Mouse (Mus musculus) hindbrain, embryonic 11.5 days (tissue): ENCODE measurements at regions not wholly inside any gene's neighbourhood (a gene's known extent, or its start where the extent isn't known, plus 50 kb on each side); places are given as distances from the start of the nearest gene placed in this dataset.

Experiments
- ATAC-seq: fragments of 200-750 bp; cut with Nextera tagmentation; 2 replicates; pipeline ENCODE4 v1.8.0; 2017; ENCODE audit warnings: mild to moderate bottlenecking, moderate TSS enrichment, moderate library complexity; ENCODE audit not compliant: low FRiP score
- DNase-seq: peaks from one replicate; pipeline ENCODE4 v3.0.0-alpha.2; 2015; ENCODE audit warnings: low spot score
- H3K27ac ChIP-seq: fragments of 300-500 bp; sonication (generic); 2 replicates; pipeline ENCODE4 v1.5.1; 2014; ENCODE audit warnings: mild to moderate bottlenecking, low read depth, low read length
- H3K27me3 ChIP-seq: fragments of 300-500 bp; sonication (generic); 2 replicates; pipeline ENCODE4 v1.6.1; 2014; ENCODE audit warnings: mild to moderate bottlenecking, low read length, moderate library complexity, mixed read lengths; ENCODE audit not compliant: control insufficient read depth, insufficient read depth
- H3K36me3 ChIP-seq: fragments of 300-500 bp; sonication (generic); 2 replicates; pipeline ENCODE4 v1.6.1; 2014; ENCODE audit warnings: mild to moderate bottlenecking, low read length, moderate library complexity, mixed read lengths; ENCODE audit not compliant: control insufficient read depth, insufficient read depth
- H3K4me1 ChIP-seq: fragments of 300-500 bp; sonication (generic); replicated peaks from 2 replicates; pipeline ENCODE4 v1.6.1; 2014; ENCODE audit warnings: low read length, mixed read lengths; ENCODE audit not compliant: control insufficient read depth, insufficient read depth
- H3K4me2 ChIP-seq: fragments of 300-500 bp; sonication (generic); replicated peaks from 2 replicates; pipeline ENCODE4 v1.6.1; 2014; ENCODE audit warnings: mild to moderate bottlenecking, low read depth, low read length
- H3K4me3 ChIP-seq: fragments of 300-500 bp; sonication (generic); 2 replicates; pipeline ENCODE4 v1.5.1; 2014; ENCODE audit warnings: low read depth, low read length
- H3K9ac ChIP-seq: fragments of 300-500 bp; sonication (generic); 2 replicates; pipeline ENCODE4 v1.6.1; 2014; ENCODE audit warnings: low read depth, low read length
- H3K9me3 ChIP-seq: fragments of 300-500 bp; sonication (generic); 2 replicates; pipeline ENCODE4 v1.6.1; 2016; ENCODE audit warnings: low read length; ENCODE audit not compliant: control insufficient read depth
- WGBS: fragments of 180-500 bp; shearing (Covaris S2); extraction: QIAGEN DNeasy Blood & Tissue Kit; methylation state at CpG from one replicate; pipeline ENCODE4 v1.1.7; 2014; 5-methylcytosine and 5-hydroxymethylcytosine counted together

- Histone ChIP-seq H3K9me3 (no peaks in the 10 kb centered on the region), H3K36me3 (no peaks in the 10 kb centered on the region), H3K9ac (no peak overlapping the region), H3K27ac (no peak overlapping the region), H3K4me1 (no peaks in the 10 kb centered on the region), H3K4me3 (no peak overlapping the region), H3K4me2 (no peak overlapping the region), H3K27me3 (no peaks in the 10 kb centered on the region)
- no peak for DNase-seq
- ATAC-seq = no peak
- WGBS = 90% methylated on average over 3 of the region's 3 CpGs
Measured at GRCm38 (mm10) chr10:122386748-122387147, 61.6 kb upstream of the Avpr1a start.

- 76% methylated on average over 3 of the region's 3 CpGs for WGBS
- H3K9me3 ChIP-seq = no peaks in the 10 kb centered on the region
- DNase-seq = no peak
- H3K4me3 ChIP-seq = no peak overlapping the region
- H3K4me2 ChIP-seq = no peak overlapping the region
- H3K36me3 ChIP-seq = no peaks in the 10 kb centered on the region
- ATAC-seq = no peak
- no peaks in the 10 kb centered on the region for H3K4me1 ChIP-seq
- no peaks in the 10 kb centered on the region for H3K27me3 ChIP-seq
- H3K9ac ChIP-seq = no peak overlapping the region
- no peak overlapping the region for H3K27ac ChIP-seq
Measured at GRCm38 (mm10) chr10:122379661-122380344, 68.5 kb upstream of the Avpr1a start.

DNA sequence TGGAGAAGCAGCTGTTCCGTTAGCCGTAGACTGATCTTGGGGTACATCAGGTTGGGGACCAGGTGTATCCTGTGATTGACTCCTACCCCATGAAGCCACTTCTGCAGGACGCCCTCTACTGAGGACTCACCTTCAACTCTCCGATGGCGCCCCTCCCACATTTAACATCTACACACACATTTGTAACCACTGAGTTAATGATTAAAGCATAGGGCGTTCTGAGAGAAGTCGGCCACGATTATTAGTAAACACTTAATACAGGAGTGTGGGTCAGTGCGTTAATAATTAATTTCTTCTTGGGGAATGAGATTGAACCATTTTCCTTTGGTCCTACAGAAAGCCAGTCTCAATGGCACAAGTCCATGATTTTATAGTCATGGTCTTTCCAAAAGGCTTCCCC, 105.0 kb upstream of the Avpr1a start:
- H3K4me3 ChIP-seq = no peak overlapping the region
- no peaks in the 10 kb centered on the region for H3K36me3 ChIP-seq
- H3K27me3 ChIP-seq = no peaks in the 10 kb centered on the region
- no peak for DNase-seq
- 94% methylated on average over 9 of the region's 9 CpGs for WGBS
- H3K4me2 ChIP-seq = no peak overlapping the region
- H3K9me3 ChIP-seq = no peaks in the 10 kb centered on the region
- H3K9ac ChIP-seq = no peak overlapping the region
- ATAC-seq = no peak
- no peaks in the 10 kb centered on the region for H3K4me1 ChIP-seq
- no peak overlapping the region for H3K27ac ChIP-seq

- H3K27ac ChIP-seq = no peak overlapping the region
- H3K9ac ChIP-seq = no peak overlapping the region
- DNase-seq (no peak), ATAC-seq (no peak)
- H3K4me3 ChIP-seq = no peak overlapping the region
- H3K4me1 ChIP-seq = no peaks in the 10 kb centered on the region
- no peaks in the 10 kb centered on the region for H3K36me3 ChIP-seq
- WGBS = 91% methylated on average over 12 of the region's 12 CpGs
- H3K27me3 ChIP-seq = no peaks in the 10 kb centered on the region
- no peak overlapping the region for H3K4me2 ChIP-seq
- H3K9me3 ChIP-seq = no peaks in the 10 kb centered on the region
Measured at GRCm38 (mm10) chr10:122342356-122342755, 105.9 kb upstream of the Avpr1a start.

DNA sequence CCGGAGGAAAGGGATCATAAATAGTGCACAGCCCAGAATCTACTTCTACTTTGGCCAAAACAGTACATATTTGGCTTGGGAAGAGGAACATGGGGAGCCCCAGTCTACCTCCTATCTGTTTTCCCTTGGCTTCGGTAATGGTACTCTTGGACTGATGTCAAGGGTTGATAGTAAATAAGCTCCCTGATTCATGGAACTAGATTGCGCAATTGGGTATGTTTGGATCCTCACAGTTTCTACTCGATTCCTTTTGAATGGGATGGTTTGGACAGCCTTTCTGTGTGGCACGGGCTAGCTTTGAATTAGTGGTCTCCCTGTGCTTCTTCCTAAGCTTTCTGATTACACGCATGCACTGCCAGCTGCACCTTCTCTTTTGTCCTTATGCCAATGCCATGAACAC, 121.4 kb upstream of the Avpr1a start:
- H3K4me3 ChIP-seq = no peak overlapping the region
- DNase-seq (no peak), ATAC-seq (no peak)
- H3K9ac ChIP-seq = no peak overlapping the region
- H3K36me3 ChIP-seq = no peaks in the 10 kb centered on the region
- no peak overlapping the region for H3K4me2 ChIP-seq
- 87% methylated on average over 6 of the region's 6 CpGs for WGBS
- H3K27me3 ChIP-seq = no peaks in the 10 kb centered on the region
- H3K4me1 ChIP-seq = no peaks in the 10 kb centered on the region
- H3K9me3 ChIP-seq = no peaks in the 10 kb centered on the region
- no peak overlapping the region for H3K27ac ChIP-seq

GRCm38 (mm10) chr10:122318886-122319285, 129.4 kb upstream of the Avpr1a start:
- no peak overlapping the region for H3K27ac ChIP-seq
- peak; percentile 2 for DNase-seq
- 77% methylated on average over 4 of the region's 4 CpGs for WGBS

GRCm38 (mm10) chr10:122310646-122311193, 137.6 kb upstream of the Avpr1a start:
- H3K27me3 ChIP-seq = no peaks in the 10 kb centered on the region
- H3K4me1 ChIP-seq = no peaks in the 10 kb centered on the region
- no peak overlapping the region for H3K4me2 ChIP-seq
- H3K36me3 ChIP-seq = no peaks in the 10 kb centered on the region
- WGBS = 64% methylated on average over 3 of the region's 3 CpGs
- no peak for ATAC-seq
- DNase-seq = no peak
- H3K4me3 ChIP-seq = no peak overlapping the region
- no peak overlapping the region for H3K9ac ChIP-seq
- H3K9me3 ChIP-seq = no peaks in the 10 kb centered on the region
- H3K27ac ChIP-seq = no peak overlapping the region

More at GRCm38 (mm10) chr10:122318886-122319285, 129.4 kb upstream of the Avpr1a start:
- Histone ChIP-seq H3K9ac (no peak overlapping the region), H3K9me3 (no peaks in the 10 kb centered on the region), H3K27me3 (no peaks in the 10 kb centered on the region), H3K4me2 (no peak overlapping the region), H3K36me3 (no peaks in the 10 kb centered on the region), H3K4me3 (no peak overlapping the region), H3K4me1 (no peaks in the 10 kb centered on the region)
- no peak for ATAC-seq

GRCm38 (mm10) chr10:122308691-122309090, 139.6 kb upstream of the Avpr1a start:
- no peak overlapping the region for H3K9ac ChIP-seq
- no peak for ATAC-seq
- no peaks in the 10 kb centered on the region for H3K4me1 ChIP-seq
- DNase-seq = no peak
- no peak overlapping the region for H3K4me3 ChIP-seq
- H3K27ac ChIP-seq = no peak overlapping the region
- H3K9me3 ChIP-seq = no peaks in the 10 kb centered on the region
- H3K27me3 ChIP-seq = no peaks in the 10 kb centered on the region
- no peaks in the 10 kb centered on the region for H3K36me3 ChIP-seq
- 87% methylated on average over 3 of the region's 3 CpGs for WGBS
- H3K4me2 ChIP-seq = no peak overlapping the region

DNA sequence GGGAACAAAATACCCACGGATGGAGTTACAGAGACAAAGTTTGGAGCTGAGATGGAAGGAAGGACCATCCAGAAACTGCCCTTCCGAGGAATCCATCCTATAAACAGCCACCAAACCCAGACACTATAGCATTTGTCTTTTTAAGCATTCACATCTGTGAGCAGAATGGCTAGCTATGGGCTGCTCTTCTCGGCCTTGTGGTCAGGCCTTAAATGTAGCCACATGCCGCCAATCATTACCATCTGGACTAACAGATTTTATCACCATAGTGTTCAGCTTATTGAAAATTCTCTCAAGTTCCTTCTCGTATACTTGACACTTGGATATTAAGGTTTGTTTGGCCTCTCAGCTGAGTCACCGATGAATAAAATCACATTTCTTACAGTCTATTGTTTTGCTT, 146.0 kb upstream of the Avpr1a start:
- ATAC-seq = no peak
- no peaks in the 10 kb centered on the region for H3K27me3 ChIP-seq
- H3K27ac ChIP-seq = no peak overlapping the region
- no peaks in the 10 kb centered on the region for H3K36me3 ChIP-seq
- WGBS = 73% methylated on average over 6 of the region's 6 CpGs
- no peak overlapping the region for H3K4me3 ChIP-seq
- no peaks in the 10 kb centered on the region for H3K9me3 ChIP-seq
- H3K4me1 ChIP-seq = no peaks in the 10 kb centered on the region
- no peak overlapping the region for H3K4me2 ChIP-seq
- peak; percentile 10 for DNase-seq
- H3K9ac ChIP-seq = no peak overlapping the region
